In genomic region chr9:57765364-57766351, GRCm38 (mm10) we compare ENCODE assay signal across 8 mouse cellular contexts. TPM values are rescaled to one million over a fixed set of nuclear protein-coding genes. Genes with fewer than 3 reads are reported as not detected.
DNase-seq lines count a peak whose midpoint lies in the region; ATAC-seq and TF ChIP-seq lines count a peak whose summit lies in the region.

Gene Clk3 (minus strand): TSS chr9:57765860.

- intact Hi-C loops in heart, postnatal 36 days (cut with DNase I): loop anchor here (1.0 to 10.0 kb wide), 3 partner anchors 66 to 489 kb away; partner anchors contain the start of gene Stoml1

- H3K9ac ChIP-seq in forebrain, postnatal 0 days: peak within 1 kb of the TSS; percentile 99

- peak within 1 kb of the TSS; percentile 99 for H3K27ac ChIP-seq in forebrain, postnatal 0 days (ENCODE audit: low read depth, low read length)

- DNase-seq in Muller cell, postnatal 12 days (ENCODE audit: inconsistent ontology term): peak; percentile 81
- peak; percentile 72 to 80 for DNase-seq in cerebellum, adult 18-20 months
- DNase-seq in forebrain, postnatal 0 days: peak; percentile 88
- DNase-seq in heart, postnatal 36 days: peak in 1 of 2 experiments; percentile 75
- peak; percentile 13 to 82 for DNase-seq in layer of hippocampus, postnatal 14 days (ENCODE audit: low spot score in 2 of 2)
- peak; percentile 84 for DNase-seq in lung, postnatal 10 days
- peak; percentile 70 for DNase-seq in retina, embryonic 14.5 days (ENCODE audit: low spot score)
- DNase-seq in thymus, postnatal 36 days: peak; percentile 80 to 84

- H3K27me3 ChIP-seq in forebrain, postnatal 0 days (ENCODE audit: insufficient read depth, low read length): no peaks in the 10 kb centered on the region

- 1% methylated on average over 92 of the region's 93 CpGs for WGBS in forebrain, postnatal 0 days

- H3K36me3 ChIP-seq in forebrain, postnatal 0 days (ENCODE audit: insufficient read depth): peaks cover 10% of the 10 kb centered on the region

- peak within 1 kb of the TSS; percentile 79 for H3K4me3 ChIP-seq in forebrain, postnatal 0 days (ENCODE audit: low read depth, low read length)

- TF ChIP-seq CTCF in forebrain, postnatal 0 days (IDR thresholded peaks at IDR 0.05; ENCODE audit: low read depth): peak; percentile 53

- H3K4me1 ChIP-seq in forebrain, postnatal 0 days (ENCODE audit: insufficient read depth): peaks cover 26% of the 10 kb centered on the region

- no peaks in the 10 kb centered on the region for H3K9me3 ChIP-seq in forebrain, postnatal 0 days (ENCODE audit: low read length)

- peak within 1 kb of the TSS; percentile 92 for H3K4me2 ChIP-seq in forebrain, postnatal 0 days (ENCODE audit: low read depth)

- ATAC-seq in forebrain, postnatal 0 days: peak; percentile 69

RNA-seq across cellular contexts. Expression of gene Clk3, which starts in this region (rescaled TPM):
- 79.7 and 105 TPM in 2 replicates for total RNA-seq in forebrain, postnatal 0 days (2014; rRNA removed)
- polyA plus RNA-seq in forebrain, postnatal 0 days (2015; fragmentation: Nextera tagmentation; extraction: Ambion mirVana): 55.4 and 61.7 TPM in 2 replicates
- total RNA-seq in heart, postnatal 36 days (2021): 10 to 100 TPM; 29.4 to 39.8 TPM
- 10 to 100 TPM; 65.6 to 82.9 TPM for total RNA-seq in layer of hippocampus, postnatal 14 days (2021)
